Mouse (Mus musculus): Measurements from ENCODE around the gene Cfap100. TPM values are rescaled to one million over a fixed set of nuclear protein-coding genes. Genes with fewer than 3 reads are reported as not detected.

Cfap100 gene
- polyA plus RNA-seq, 1 experiment from 2014 or later, result not detected

DNA sequence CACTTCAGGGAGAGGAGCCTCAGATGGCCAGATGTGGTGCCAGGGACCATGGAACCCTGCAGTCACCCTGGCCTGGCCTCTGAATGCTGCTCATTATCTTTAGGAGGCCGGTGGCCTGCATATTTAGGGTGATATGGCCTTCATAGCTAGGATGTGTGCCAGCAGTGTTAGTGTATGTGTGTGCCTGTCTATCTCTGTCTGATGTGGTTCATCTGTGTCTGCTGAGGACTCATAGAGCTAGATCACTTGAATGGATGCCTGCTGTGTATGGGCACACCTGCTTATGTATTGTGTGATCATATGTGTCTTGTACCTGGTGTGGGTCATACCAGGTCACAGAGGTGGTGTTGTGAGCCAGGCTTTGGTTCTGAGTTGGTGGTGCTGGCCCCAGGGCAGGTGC lies 39.6 kb upstream of the Cfap100 start:
- H3K9ac ChIP-seq, result no peak overlapping the region
- no peak overlapping the region for H3K4me3 ChIP-seq
- H3K9me3 ChIP-seq (replicated peaks), result no peaks in the 10 kb centered on the region
- no peak for ATAC-seq
- no peaks in the 10 kb centered on the region for H3K36me3 ChIP-seq
- H3K27me3 ChIP-seq (replicated peaks), result peaks cover 24% of the 10 kb centered on the region
- H3K4me1 ChIP-seq, result peaks cover 7% of the 10 kb centered on the region; the same call in 1 of the 2 replicates
- H3K4me2 ChIP-seq, result 0 out of 2 replicates have a peak overlapping the region, but pooled peaks have one; percentile 4
- no peak overlapping the region for H3K27ac ChIP-seq
- 30% methylated on average over 1 of the region's 1 CpGs for WGBS (ENCODE audit: insufficient replicate concordance)

DNA sequence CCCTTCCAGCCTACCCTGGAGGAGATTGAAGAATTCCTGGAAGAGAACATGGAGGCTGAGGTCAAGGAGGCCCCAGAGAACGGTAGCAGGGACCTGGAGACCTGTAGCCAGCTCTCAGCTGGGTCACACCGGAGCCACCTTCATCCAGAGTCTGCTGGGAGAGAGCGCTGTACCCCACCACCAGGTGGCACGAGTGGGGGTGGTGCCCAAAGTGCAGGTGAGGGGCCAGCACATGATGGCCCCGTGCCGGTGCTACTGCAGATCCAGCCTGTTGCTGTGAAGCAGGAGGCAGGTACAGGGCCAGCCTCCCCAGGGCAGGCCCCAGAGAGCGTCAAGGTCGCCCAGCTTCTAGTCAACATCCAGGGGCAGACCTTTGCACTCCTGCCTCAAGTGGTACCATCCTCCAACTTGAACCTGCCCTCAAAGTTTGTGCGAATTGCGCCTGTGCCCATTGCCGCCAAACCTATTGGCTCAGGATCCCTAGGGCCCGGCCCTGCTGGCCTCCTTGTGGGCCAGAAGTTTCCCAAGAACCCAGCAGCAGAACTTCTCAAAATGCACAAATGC lies 38.3 kb upstream of the Cfap100 start:
- Histone ChIP-seq H3K36me3 (no peaks in the 10 kb centered on the region), H3K27me3 (replicated peaks) (peaks cover 37% of the 10 kb centered on the region), H3K4me1 (peaks cover 7% of the 10 kb centered on the region), H3K4me3 (no peak overlapping the region), H3K9me3 (replicated peaks) (no peaks in the 10 kb centered on the region), H3K9ac (no peak overlapping the region), H3K27ac (no peak overlapping the region), H3K4me2 (peak overlapping the region; percentile 34; the same call in 1 of the 2 replicates)
- 67% methylated on average over 12 of the region's 12 CpGs for WGBS (ENCODE audit: insufficient replicate concordance)
- no peak for ATAC-seq

DNA sequence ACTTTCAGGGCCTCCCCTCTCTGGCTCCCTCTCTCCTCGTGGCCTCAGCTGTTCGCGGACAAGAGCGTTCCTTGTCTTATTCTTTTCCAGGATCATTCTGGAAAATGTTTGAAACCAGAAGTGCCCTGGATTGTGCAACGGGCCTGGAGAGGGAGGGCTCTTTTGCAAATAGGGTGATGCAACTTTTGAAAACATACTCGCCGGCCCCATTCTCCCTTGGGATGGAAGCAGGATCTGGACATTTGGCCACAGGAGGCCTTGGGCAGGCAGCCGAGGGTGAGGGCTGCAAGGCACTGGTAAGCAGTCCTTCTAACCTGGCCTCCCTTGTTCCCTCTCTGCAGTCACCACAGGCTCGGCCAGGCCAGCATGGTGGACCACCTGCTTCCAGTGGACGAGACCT lies 37.5 kb upstream of the Cfap100 start:
- H3K4me2 ChIP-seq, result peak overlapping the region; percentile 34; the same call in 1 of the 2 replicates
- no peak for ATAC-seq
- H3K4me1 ChIP-seq, result peaks cover 7% of the 10 kb centered on the region
- no peaks in the 10 kb centered on the region for H3K9me3 ChIP-seq (replicated peaks)
- H3K27me3 ChIP-seq (replicated peaks), result peaks cover 45% of the 10 kb centered on the region
- no peaks in the 10 kb centered on the region for H3K36me3 ChIP-seq
- H3K27ac ChIP-seq, result peak overlapping the region; percentile 66
- no peak overlapping the region for H3K9ac ChIP-seq
- WGBS (ENCODE audit: insufficient replicate concordance), result 69% methylated on average over 10 of the region's 10 CpGs
- no peak overlapping the region for H3K4me3 ChIP-seq

DNA sequence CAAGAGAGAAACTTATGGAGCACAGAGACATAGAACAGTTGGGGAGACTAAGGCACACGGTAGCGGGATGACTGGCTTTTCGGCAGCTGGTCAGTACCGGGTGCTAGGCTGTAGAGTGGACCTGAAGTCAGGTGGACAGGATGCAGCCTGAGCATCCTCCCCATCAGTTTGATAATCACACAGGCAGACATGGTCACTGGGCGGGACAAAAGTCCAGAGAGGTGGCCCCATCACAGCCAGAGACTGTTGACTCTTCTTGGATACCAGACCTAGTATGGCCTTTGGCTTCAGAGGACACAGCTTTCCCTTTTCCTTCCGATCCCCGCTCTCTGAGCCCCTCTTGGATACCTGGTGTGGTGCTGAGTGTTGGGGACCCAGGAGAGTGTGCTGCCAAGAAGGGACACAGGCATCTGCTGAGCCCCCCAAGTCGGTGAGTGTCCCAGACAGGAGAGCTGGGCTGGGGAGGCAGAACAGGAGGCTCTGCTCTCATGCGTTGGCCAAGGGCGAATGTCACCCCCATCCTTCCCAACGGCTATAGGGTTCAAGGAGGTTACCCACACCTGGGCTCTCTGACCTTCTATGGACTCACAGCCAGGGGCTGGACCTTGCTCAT lies 36.5 kb upstream of the Cfap100 start:
- ATAC-seq, result 0 out of 2 replicates have a peak, but pooled peaks have one; percentile 16
- Histone ChIP-seq H3K27me3 (replicated peaks) (peaks cover 55% of the 10 kb centered on the region), H3K9me3 (replicated peaks) (no peaks in the 10 kb centered on the region), H3K4me2 (peak overlapping the region; percentile 34; the same call in 1 of the 2 replicates), H3K36me3 (no peaks in the 10 kb centered on the region), H3K27ac (peak overlapping the region; percentile 66; the same call in 1 of the 2 replicates), H3K9ac (no peak overlapping the region), H3K4me1 (peaks cover 7% of the 10 kb centered on the region; the same call in 1 of the 2 replicates), H3K4me3 (no peak overlapping the region)
- WGBS (ENCODE audit: insufficient replicate concordance), result 71% methylated on average over 11 of the region's 11 CpGs

DNA sequence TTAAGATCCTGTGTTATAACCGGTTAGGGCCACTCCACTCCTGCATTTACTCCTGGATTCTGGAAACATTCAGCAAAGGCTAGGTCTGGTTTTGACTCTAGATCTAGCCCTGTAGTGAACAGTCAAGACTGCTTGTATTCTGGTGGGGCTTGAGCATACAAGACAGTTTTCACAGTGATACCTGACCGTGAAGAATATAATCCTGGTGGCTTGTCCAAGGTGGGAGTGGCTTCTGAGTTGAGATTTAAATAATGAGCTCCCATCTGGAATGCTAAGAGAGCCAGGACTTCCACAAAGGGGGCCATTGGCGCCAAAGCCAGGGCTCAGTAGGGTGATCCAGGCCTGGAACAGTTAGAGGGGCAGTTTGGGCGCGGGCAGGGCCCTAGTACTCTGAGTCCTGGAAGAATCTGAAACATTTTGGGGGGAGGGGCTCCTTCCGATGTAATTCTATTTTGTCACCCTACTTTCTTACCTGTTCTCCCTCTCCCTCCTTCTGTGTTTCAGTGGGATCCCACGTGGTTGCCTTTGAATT lies 35.4 kb upstream of the Cfap100 start:
- WGBS (ENCODE audit: insufficient replicate concordance), result 35% methylated on average over 7 of the region's 7 CpGs
- Histone ChIP-seq H3K9ac (no peak overlapping the region), H3K27me3 (replicated peaks) (peaks cover 63% of the 10 kb centered on the region), H3K4me3 (peak overlapping the region; percentile 56), H3K36me3 (no peaks in the 10 kb centered on the region), H3K9me3 (replicated peaks) (no peaks in the 10 kb centered on the region), H3K4me2 (peak overlapping the region; percentile 73), H3K27ac (peak overlapping the region; percentile 67; the same call in 1 of the 2 replicates), H3K4me1 (peaks cover 7% of the 10 kb centered on the region; the same call in 1 of the 2 replicates)
- ATAC-seq, result no peak; the same call in 1 of the 2 replicates

DNA sequence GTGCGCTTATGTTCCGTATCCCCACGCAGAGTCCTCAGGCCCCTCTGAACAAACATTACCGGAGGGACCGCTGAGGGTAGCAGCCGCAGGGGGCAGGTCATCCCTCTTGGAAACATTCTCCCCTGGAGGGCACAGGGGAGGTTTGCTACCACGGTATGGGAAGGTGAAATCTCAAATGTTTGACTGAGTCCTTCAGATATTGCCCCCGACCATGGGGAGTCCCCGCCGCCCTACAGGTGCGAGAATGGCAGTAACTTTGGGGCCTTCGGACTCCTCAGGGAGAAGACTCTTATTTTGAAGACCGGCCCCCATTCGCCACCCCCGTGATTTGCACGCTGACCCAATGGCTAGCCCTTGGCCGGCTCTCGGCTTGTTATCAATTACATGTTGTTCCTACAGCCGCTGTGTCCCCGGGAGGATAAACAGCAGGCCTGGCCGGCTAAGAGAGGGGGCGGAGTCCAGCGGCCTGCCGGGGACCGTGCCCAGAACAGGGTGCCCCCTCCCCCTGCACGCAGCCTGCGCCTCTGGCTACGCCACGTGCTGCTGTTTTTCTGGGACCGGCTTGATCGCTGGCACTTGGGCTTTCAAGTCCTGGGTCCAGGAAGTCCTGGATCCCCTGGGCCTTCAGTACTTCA lies 34.7 kb upstream of the Cfap100 start:
- ATAC-seq, result peak; percentile 67
- peak overlapping the region; percentile 73 for H3K4me2 ChIP-seq
- peaks cover 63% of the 10 kb centered on the region for H3K27me3 ChIP-seq (replicated peaks)
- peak overlapping the region; percentile 52; the same call in 1 of the 2 replicates for H3K9ac ChIP-seq
- under 1% methylated on average over 31 of the region's 31 CpGs for WGBS (ENCODE audit: insufficient replicate concordance)
- no peaks in the 10 kb centered on the region for H3K9me3 ChIP-seq (replicated peaks)
- no peaks in the 10 kb centered on the region for H3K36me3 ChIP-seq
- peak overlapping the region; percentile 56 for H3K4me3 ChIP-seq
- peaks cover 7% of the 10 kb centered on the region; the same call in 1 of the 2 replicates for H3K4me1 ChIP-seq
- peak overlapping the region; percentile 67 for H3K27ac ChIP-seq

DNA sequence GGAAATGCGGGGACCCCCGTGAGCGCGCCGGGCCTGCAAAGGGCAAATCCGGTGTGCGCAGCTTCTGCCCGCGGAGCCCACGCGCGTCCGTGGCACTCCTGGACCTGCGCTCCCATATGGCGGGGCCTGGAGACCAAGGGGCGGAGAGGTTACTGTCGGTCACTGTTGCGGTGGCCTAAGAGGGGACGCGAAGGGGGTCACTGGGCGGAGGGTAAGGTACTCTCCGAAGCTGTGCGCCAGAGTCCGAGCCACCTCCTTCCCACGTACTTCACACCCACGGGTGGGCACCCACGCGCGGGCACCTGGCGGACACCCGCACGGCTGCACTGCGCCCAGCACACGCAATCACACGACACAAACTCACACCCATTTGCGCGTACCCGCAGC lies 34.2 kb upstream of the Cfap100 start:
- 5% methylated on average over 38 of the region's 38 CpGs for WGBS (ENCODE audit: insufficient replicate concordance)
- H3K9ac ChIP-seq, result peak overlapping the region; percentile 52
- peaks cover 63% of the 10 kb centered on the region for H3K27me3 ChIP-seq (replicated peaks)
- no peaks in the 10 kb centered on the region for H3K9me3 ChIP-seq (replicated peaks)
- H3K36me3 ChIP-seq, result no peaks in the 10 kb centered on the region
- H3K4me1 ChIP-seq, result peaks cover 7% of the 10 kb centered on the region; the same call in 1 of the 2 replicates
- peak overlapping the region; percentile 67 for H3K27ac ChIP-seq
- H3K4me2 ChIP-seq, result peak overlapping the region; percentile 73
- ATAC-seq, result no peak
- peak overlapping the region; percentile 56 for H3K4me3 ChIP-seq

DNA sequence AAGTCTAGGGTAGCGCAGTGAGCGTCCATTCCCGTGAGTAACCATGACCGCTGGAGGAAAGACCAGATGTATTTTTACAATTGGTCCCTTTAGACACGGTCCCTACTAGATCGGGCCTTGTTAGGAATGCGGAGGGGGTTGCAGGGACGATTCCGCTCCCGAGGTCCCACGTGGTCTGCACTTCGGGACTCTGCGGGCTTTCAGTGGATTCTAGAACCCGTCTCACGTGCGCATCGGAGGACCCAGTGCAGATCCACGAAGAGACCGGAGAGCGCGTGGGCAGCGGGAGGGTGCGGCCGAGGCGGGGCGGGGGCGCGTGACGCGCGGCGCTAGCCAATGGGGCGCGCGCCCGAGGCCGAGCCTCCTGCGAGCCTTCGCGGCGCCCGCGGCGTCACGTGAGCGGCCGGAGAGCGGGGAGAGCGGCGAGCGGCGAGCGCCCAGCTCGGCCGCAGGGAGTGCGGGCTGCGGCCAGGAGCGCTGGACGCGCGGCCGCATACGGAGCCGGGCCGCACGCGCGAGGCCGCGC lies 33.6 kb upstream of the Cfap100 start, which contains the start of gene Klf15:
Klf15 (plus strand) TSS at position 396 of the 526 bp plus-strand sequence.
- WGBS (ENCODE audit: insufficient replicate concordance), result under 1% methylated on average over 65 of the region's 70 CpGs
- Histone ChIP-seq H3K4me3 (peak within 1 kb of the TSS; percentile 56), H3K4me1 (peaks cover 7% of the 10 kb centered on the region; the same call in 1 of the 2 replicates), H3K36me3 (no peaks in the 10 kb centered on the region), H3K27ac (peak within 1 kb of the TSS; percentile 67), H3K4me2 (peak within 1 kb of the TSS; percentile 73), H3K27me3 (replicated peaks) (peaks cover 66% of the 10 kb centered on the region), H3K9me3 (replicated peaks) (no peaks in the 10 kb centered on the region), H3K9ac (peak within 1 kb of the TSS; percentile 52)
- 0 out of 2 replicates have a peak, but pooled peaks have one; percentile 6 for ATAC-seq

DNA sequence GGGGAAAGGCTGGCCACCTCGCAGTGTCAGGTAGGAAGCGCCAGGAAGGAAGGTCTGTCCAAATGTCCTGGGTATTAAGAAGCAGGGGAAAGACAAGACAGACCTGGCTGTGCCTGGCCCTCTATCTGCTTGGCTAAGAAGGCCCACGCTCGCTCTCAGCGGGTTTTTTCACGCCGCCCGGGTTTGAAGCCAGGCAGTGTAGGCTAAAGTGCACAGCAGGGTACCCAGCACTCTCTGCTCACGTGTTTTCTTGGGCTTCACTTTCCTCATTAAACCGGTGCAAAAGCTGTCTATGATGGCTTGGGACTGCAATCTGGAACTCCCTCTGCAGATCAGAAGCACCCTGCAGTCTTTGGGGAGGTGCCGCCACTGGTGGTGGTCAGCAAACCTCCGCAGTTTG lies 33.2 kb upstream of the Cfap100 start:
- no peak overlapping the region for H3K27ac ChIP-seq
- peak overlapping the region; percentile 73 for H3K4me2 ChIP-seq
- no peak overlapping the region for H3K9ac ChIP-seq
- no peaks in the 10 kb centered on the region for H3K9me3 ChIP-seq (replicated peaks)
- ATAC-seq, result no peak
- H3K4me1 ChIP-seq, result peaks cover 7% of the 10 kb centered on the region; the same call in 1 of the 2 replicates
- peaks cover 66% of the 10 kb centered on the region for H3K27me3 ChIP-seq (replicated peaks)
- 13% methylated on average over 12 of the region's 12 CpGs for WGBS (ENCODE audit: insufficient replicate concordance)
- H3K36me3 ChIP-seq, result no peaks in the 10 kb centered on the region
- peak overlapping the region; percentile 56 for H3K4me3 ChIP-seq

DNA sequence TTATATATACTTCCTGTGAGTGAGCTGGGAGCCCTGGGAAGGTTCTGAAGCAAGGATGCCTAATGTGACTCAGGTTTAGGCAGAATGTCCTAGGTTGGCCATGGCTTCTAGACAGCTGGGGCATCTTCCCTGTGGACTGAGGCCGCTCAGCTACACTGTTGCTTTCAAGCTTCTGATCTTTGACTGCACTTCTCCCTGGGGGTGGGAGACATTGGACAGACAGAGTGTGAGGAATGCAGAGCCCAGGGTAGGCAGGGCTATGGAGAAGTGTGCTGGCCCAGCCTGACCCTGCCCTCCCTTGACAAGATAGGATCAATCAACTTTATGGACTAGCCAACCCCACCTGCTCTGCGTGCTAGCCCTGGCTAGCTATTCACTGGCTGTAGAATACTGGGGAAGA lies 32.6 kb upstream of the Cfap100 start:
- no peak overlapping the region for H3K4me3 ChIP-seq
- H3K4me1 ChIP-seq, result peaks cover 7% of the 10 kb centered on the region; the same call in 1 of the 2 replicates
- 37% methylated on average over 2 of the region's 2 CpGs for WGBS (ENCODE audit: insufficient replicate concordance)
- H3K4me2 ChIP-seq, result no peak overlapping the region
- no peak for ATAC-seq
- no peak overlapping the region for H3K27ac ChIP-seq
- H3K27me3 ChIP-seq (replicated peaks), result peaks cover 66% of the 10 kb centered on the region
- H3K9ac ChIP-seq, result no peak overlapping the region
- H3K9me3 ChIP-seq (replicated peaks), result no peaks in the 10 kb centered on the region
- H3K36me3 ChIP-seq, result no peaks in the 10 kb centered on the region

DNA sequence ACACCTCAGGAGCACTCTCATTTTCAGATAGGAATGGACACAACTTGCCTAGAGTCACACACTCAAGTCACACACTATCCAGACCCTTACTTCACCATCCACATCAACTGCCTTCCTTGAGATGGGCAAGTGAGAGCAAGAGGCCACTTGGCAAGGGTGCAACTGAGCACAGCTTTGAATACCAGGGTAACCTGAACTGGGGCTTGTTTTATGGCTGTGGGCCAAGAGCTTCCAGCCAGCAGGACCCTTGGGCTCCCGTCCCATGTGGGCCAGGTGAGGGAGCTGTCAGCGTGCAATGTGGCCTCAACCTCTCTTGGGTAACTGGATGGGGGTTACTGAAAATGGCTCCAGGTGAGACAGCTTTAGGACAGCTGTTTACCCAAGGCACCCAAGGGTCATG lies 28.8 kb upstream of the Cfap100 start:
- H3K4me2 ChIP-seq, result no peak overlapping the region
- H3K9ac ChIP-seq, result no peak overlapping the region
- H3K9me3 ChIP-seq (replicated peaks), result no peaks in the 10 kb centered on the region
- no peak overlapping the region for H3K27ac ChIP-seq
- H3K4me1 ChIP-seq, result no peaks in the 10 kb centered on the region; the same call in 1 of the 2 replicates
- no peak for ATAC-seq
- no peaks in the 10 kb centered on the region for H3K36me3 ChIP-seq
- H3K4me3 ChIP-seq, result no peak overlapping the region
- WGBS (ENCODE audit: insufficient replicate concordance), result 66% methylated on average over 2 of the region's 2 CpGs
- peaks cover 35% of the 10 kb centered on the region for H3K27me3 ChIP-seq (replicated peaks)

All from liver, embryonic 12.5 days (tissue).